In the genomic region with DNA sequence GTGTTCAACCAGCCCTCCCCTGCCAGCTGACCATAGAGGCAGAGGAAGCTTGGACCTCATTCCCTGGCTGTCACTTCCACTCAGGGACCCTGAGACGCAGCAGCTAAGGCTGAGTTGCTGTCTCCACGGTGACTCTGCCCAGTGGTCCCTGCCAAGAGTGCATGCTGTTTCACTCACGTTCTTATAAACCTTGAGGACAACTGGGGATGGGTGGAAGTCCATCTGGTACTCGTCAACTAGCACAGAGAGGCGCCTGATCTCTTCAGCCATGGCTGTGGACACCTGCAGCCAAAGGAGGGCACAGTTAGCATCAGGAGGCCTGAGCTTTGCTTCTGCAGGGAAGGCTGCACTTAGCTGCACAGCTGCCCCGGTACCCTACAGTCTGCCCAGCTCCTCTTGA, we compare ENCODE assay signal across 23 mouse cellular contexts.
"Had no signal": no experiment of that assay in that cellular context is flagged by ENCODE, and none has a peak within 500 bp of the region (broad histone marks: within the 10 kb centered on the region; RNA-seq: fewer than 3 reads in every experiment).

No protein-coding gene starts in this region.

- H3K9ac ChIP-seq: forebrain, postnatal 0 days; heart, embryonic 13.5 days; heart, embryonic 15.5 days; hindbrain, embryonic 12.5 days; hindbrain, embryonic 14.5 days; kidney, embryonic 15.5 days; limb, embryonic 13.5 days; limb, embryonic 15.5 days; liver, embryonic 14.5 days had no signal

- H3K4me3 ChIP-seq: heart, embryonic 13.5 days; heart, embryonic 15.5 days; hindbrain, embryonic 12.5 days; kidney, embryonic 15.5 days; limb, embryonic 13.5 days; limb, embryonic 15.5 days had no signal

- H3K9me3 ChIP-seq: heart, embryonic 13.5 days; heart, embryonic 15.5 days; hindbrain, embryonic 12.5 days; kidney, embryonic 15.5 days; limb, embryonic 13.5 days; limb, embryonic 15.5 days had no signal

- H3K27ac ChIP-seq: heart, embryonic 13.5 days; heart, embryonic 15.5 days; hindbrain, embryonic 12.5 days; hindbrain, embryonic 14.5 days; kidney, embryonic 15.5 days; kidney, postnatal 0 days; limb, embryonic 13.5 days; limb, embryonic 15.5 days; liver, embryonic 14.5 days had no signal

- DNase-seq: forebrain, postnatal 0 days; gastrocnemius, postnatal 14 days; gastrocnemius, postnatal 36 days; heart, adult 18-20 months; heart, postnatal 36 days; kidney, adult 11 months; kidney, adult 2 months; kidney, adult 9 months; kidney, postnatal 14 days; kidney, postnatal 36 days; layer of hippocampus, adult 9-11 months; left cerebral cortex, postnatal 4 days had no signal

- H3K4me1 ChIP-seq: hindbrain, embryonic 12.5 days; kidney, embryonic 15.5 days; limb, embryonic 13.5 days; limb, embryonic 15.5 days had no signal

- ATAC-seq: forebrain, postnatal 0 days; hindbrain, embryonic 16.5 days had no signal

- H3K4me2 ChIP-seq: heart, embryonic 11.5 days; heart, embryonic 13.5 days; heart, embryonic 15.5 days; hindbrain, embryonic 12.5 days; hindbrain, embryonic 14.5 days; kidney, embryonic 15.5 days; limb, embryonic 13.5 days; limb, embryonic 15.5 days had no signal

- H3K27me3 ChIP-seq: heart, embryonic 13.5 days; heart, embryonic 15.5 days; hindbrain, embryonic 12.5 days; kidney, embryonic 15.5 days; limb, embryonic 13.5 days; limb, embryonic 15.5 days had no signal
